Mouse (Mus musculus) cortical plate, adult 2 months (tissue): ENCODE measurements at regions not wholly inside any gene's neighbourhood (a gene's known extent, or its start where the extent isn't known, plus 50 kb on each side); places are given as distances from the start of the nearest gene placed in this dataset.

ENCODE experiments used
- CTCF ChIP-seq: fragments of 200-500 bp; IDR thresholded peaks from 2 replicates; pipeline ENCODE4 v1.5.1; 2011; ENCODE audit warnings: mild to moderate bottlenecking, control low read depth, low read length; ENCODE audit not compliant: insufficient read depth; ENCODE audit errors: extremely low read depth
- POLR2A ChIP-seq: fragments of 200-500 bp; IDR thresholded peaks from 2 replicates; pipeline ENCODE4 v1.6.1; 2011; ENCODE audit warnings: mild to moderate bottlenecking, low read length, control low read depth; ENCODE audit not compliant: insufficient read depth; ENCODE audit errors: extremely low read depth

DNA sequence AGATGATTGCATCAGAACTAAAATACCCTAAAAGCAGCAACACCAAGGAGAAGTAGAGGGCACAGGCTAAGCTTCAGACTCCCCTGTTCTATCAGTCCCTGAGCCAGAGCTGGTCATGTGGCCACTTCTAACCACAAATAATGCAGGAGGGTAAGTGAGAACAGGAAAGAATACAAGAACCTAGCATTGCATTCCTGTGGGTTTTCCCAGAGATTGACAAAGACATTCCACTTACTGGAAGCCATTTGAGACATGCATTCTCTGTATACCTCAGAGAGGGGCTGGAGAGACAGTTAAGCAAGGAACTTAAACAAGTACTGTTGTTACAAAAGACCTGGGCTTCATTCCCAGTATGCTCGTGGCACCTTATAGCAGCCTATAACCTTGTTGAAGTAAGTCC is 662.7 kb downstream of the Rab28 start:
- no peak for TF ChIP-seq CTCF
- no peak for TF ChIP-seq POLR2A
